Mouse (Mus musculus) small intestine, adult 2 months (tissue): ENCODE data around the gene Krt28. TPM values are rescaled to one million over a fixed set of nuclear protein-coding genes. Genes with fewer than 3 reads are reported as not detected.

Source experiments
- H3K27ac ChIP-seq: fragments of 200-500 bp; 2 replicates; pipeline ENCODE4 v1.5.1; 2012; ENCODE audit warnings: low read depth, low read length, control low read depth, inconsistent platforms; ENCODE audit not compliant: insufficient read depth
- H3K27me3 ChIP-seq: fragments of 200-500 bp; 2 replicates; pipeline ENCODE4 v1.6.1; 2012; ENCODE audit warnings: mild to moderate bottlenecking, moderate library complexity, low read length, inconsistent platforms; ENCODE audit not compliant: control insufficient read depth, insufficient read depth
- H3K36me3 ChIP-seq: fragments of 200-500 bp; 2 replicates; pipeline ENCODE4 v1.6.1; 2012; ENCODE audit warnings: mild to moderate bottlenecking, low read length, control low read depth, inconsistent platforms; ENCODE audit not compliant: control insufficient read depth, insufficient read depth
- H3K4me1 ChIP-seq: fragments of 200-500 bp; 2 replicates; pipeline ENCODE4 v1.6.1; 2012; ENCODE audit warnings: low read length, inconsistent platforms, mixed read lengths; ENCODE audit not compliant: control insufficient read depth, insufficient read depth, insufficient read length
- H3K4me3 ChIP-seq: fragments of 200-500 bp; 2 replicates; pipeline ENCODE4 v1.5.1; 2012; ENCODE audit warnings: low read depth, mild to moderate bottlenecking, control low read depth, inconsistent platforms, low read length, moderate library complexity
- CTCF ChIP-seq: fragments of 200-500 bp; IDR thresholded peaks from 2 replicates; pipeline ENCODE4 v1.5.1; 2012; ENCODE audit warnings: low read depth, mild to moderate bottlenecking, control low read depth, inconsistent platforms, low read length, moderate library complexity, mixed read lengths; ENCODE audit not compliant: insufficient replicate concordance, insufficient read length; ENCODE audit errors: extremely low read depth
- POLR2A ChIP-seq: fragments of 200-500 bp; IDR thresholded peaks from 2 replicates; pipeline ENCODE4 v1.6.1; 2012; ENCODE audit warnings: low read depth, mild to moderate bottlenecking, control low read depth, inconsistent platforms, low read length, moderate library complexity
- WGBS: fragments of 180-500 bp; shearing (Covaris S2); methylation state at CpG from one replicate; pipeline ENCODE4 v1.1.7; 2018; 5-methylcytosine and 5-hydroxymethylcytosine counted together
- polyA plus RNA-seq: library from polyadenylated mRNA; depleted of rRNA; stranded (reverse); fragments of >200 nt; gene quantifications from 2 replicates; pipeline ENCODE4 v1.2.3, GENCODE M21; 2012; rRNA removed

Gene Krt28
- polyA plus RNA-seq, 1 experiment: not detected

DNA sequence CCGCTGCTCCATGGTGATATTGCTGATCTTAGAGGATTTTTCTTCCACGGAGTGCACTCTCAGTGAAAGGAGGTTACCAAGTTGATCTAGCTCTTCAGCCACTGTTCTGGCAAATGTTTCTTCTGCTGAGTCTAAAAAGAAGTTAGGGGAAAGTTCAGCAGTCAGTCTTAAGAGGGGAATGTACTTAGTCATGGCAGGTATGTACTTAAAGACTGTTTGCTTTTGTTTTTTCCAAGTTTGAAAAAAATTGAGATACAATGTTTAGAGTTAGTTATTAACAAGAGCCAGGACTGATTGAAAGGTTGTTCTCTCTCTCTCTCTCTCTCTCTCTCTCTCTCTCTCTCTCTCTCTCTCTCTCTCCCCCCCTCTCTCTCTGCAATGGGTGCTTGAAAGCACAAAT lies 45.0 kb downstream of the Krt28 start:
- TF ChIP-seq POLR2A (no peak), CTCF (no peak)
- H3K27ac ChIP-seq: no peak overlapping the region
- H3K36me3 ChIP-seq: no peaks in the 10 kb centered on the region
- 44% methylated on average over 2 of the region's 2 CpGs for WGBS
- H3K27me3 ChIP-seq: 0 out of 2 replicates have a peak, but pooled peaks cover 3% of the 10 kb centered on the region
- no peak overlapping the region for H3K4me3 ChIP-seq
- H3K4me1 ChIP-seq: no peaks in the 10 kb centered on the region

DNA sequence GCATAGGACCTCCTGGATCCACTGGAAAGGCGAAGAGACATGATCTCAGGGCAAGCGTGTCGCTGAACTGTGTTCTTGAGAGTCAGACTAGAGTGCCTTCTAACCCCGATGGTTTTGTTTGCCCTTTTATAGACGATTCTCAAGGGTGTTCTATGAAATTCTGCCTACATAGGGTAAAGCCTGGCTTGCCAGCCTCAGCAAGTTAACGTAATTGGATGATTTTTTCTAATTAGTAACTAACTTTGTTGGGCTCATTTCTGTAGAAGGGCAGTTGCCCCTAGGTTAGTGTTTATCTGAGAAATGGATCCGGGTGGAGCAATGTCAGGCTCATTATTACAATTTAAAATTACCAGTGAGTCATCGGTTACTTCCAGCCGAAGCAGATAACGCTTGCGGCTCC lies 51.9 kb downstream of the Krt28 start, which contains the start of gene Krt25:
TSS of gene Krt25 (minus strand) at position 101 of the 400 bp plus-strand sequence.
- no peak within 1 kb of the TSS for H3K4me3 ChIP-seq
- no peaks in the 10 kb centered on the region for H3K4me1 ChIP-seq
- 82% methylated on average over 11 of the region's 11 CpGs for WGBS
- no peak within 1 kb of the TSS for H3K27ac ChIP-seq
- peaks cover 2% of the 10 kb centered on the region for H3K27me3 ChIP-seq
- no peak for TF ChIP-seq POLR2A
- no peaks in the 10 kb centered on the region for H3K36me3 ChIP-seq

DNA sequence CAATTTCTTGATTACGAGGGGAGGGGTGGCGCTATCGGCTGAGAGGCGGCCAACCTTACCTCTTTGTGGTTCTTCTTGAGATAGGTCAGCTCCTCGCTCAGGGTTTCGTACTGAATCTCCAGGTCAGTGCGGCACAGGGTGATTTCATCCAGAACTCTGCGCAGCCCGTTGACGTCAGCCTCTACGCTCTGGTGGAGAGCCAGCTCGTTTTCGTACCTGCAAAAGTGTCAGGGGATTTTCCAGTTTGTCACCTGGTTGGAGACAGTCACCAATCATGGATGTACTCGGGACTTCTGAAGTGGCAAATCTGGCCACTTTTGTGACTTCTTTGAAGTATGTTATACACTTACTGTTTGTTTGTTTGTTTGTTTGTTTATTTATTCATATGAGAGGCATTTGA lies 53.6 kb downstream of the Krt28 start:
- TF ChIP-seq CTCF (no peak), POLR2A (no peak)

DNA sequence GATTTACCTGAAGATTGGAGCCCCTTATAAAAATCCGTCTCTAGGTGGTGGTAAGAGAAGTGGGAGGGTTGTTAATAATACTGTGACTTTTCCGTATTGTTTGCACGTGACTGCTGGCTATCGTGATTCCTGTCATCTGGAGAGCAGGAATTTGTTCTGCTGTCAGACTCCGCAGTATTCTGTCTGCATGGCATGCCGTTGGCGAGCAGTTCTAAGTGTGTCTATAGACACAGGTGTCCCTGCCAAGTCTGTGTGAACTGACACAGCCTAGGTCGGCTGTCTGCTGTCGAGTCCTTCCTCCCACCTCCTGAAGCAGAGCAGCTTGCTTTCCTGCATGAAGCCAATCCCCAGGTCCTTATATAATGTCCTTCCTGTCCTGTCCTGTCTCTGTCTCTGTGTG lies 55.6 kb downstream of the Krt28 start:
- WGBS: 21% methylated on average over 9 of the region's 9 CpGs
- no peaks in the 10 kb centered on the region for H3K4me1 ChIP-seq
- peaks cover 2% of the 10 kb centered on the region for H3K27me3 ChIP-seq
- TF ChIP-seq POLR2A: no peak
- TF ChIP-seq CTCF: no peak
- no peaks in the 10 kb centered on the region for H3K36me3 ChIP-seq
- H3K27ac ChIP-seq: no peak overlapping the region
- H3K4me3 ChIP-seq: no peak overlapping the region

More for the DNA sequence above, 53.6 kb downstream of the Krt28 start:
- H3K36me3 ChIP-seq: no peaks in the 10 kb centered on the region
- no peak overlapping the region for H3K4me3 ChIP-seq
- H3K27me3 ChIP-seq: peaks cover 2% of the 10 kb centered on the region
- 84% methylated on average over 14 of the region's 14 CpGs for WGBS
- no peaks in the 10 kb centered on the region for H3K4me1 ChIP-seq
- no peak overlapping the region for H3K27ac ChIP-seq

DNA sequence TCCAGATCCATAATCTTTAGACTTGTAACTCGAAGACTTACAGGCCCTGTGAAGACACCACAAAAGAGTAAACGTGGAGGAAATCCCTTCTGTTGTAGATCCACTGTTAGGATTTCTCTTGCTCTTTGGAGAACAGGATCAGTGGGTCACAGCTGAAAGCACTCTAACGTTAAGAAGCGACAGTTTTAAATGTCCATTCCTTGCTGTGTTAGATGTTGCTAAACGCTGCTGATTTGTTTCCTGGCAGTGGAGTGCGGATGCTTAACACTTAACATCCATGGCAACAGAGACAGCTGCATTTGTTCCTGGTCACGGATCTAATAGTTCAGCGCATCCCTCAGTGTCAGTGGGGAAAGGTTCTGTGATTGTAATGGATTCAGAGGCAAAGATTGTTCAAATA lies 58.2 kb downstream of the Krt28 start:
- 67% methylated on average over 8 of the region's 8 CpGs for WGBS

More for the DNA sequence above, 58.2 kb downstream of the Krt28 start:
- H3K4me3 ChIP-seq: no peak overlapping the region
- H3K27ac ChIP-seq: no peak overlapping the region
- TF ChIP-seq POLR2A: no peak
- TF ChIP-seq CTCF: no peak
- peaks cover 2% of the 10 kb centered on the region for H3K27me3 ChIP-seq
- no peaks in the 10 kb centered on the region for H3K36me3 ChIP-seq
- H3K4me1 ChIP-seq: no peaks in the 10 kb centered on the region

Other genes with a start within 250 kb of the Krt28 start
- gene Ccr7, start 219.8 kb downstream of the Krt28 start, polyA plus RNA-seq: 2.5 and 4.1 TPM in 2 replicates
- gene Smarce1, start 143.9 kb downstream of the Krt28 start, polyA plus RNA-seq: 4.0 and 6.9 TPM in 2 replicates
- 0.13 and 0.20 TPM in 2 replicates for gene Krt222, start 130.8 kb downstream of the Krt28 start, polyA plus RNA-seq
- not detected in 2 replicates for gene Krt24, start 89.6 kb downstream of the Krt28 start, polyA plus RNA-seq
- gene Krt25, start 52.0 kb downstream of the Krt28 start, polyA plus RNA-seq: not detected in 2 replicates
- not detected in 2 replicates for gene Krt26, start 36.9 kb downstream of the Krt28 start, polyA plus RNA-seq
- gene Krt27, start 23.8 kb downstream of the Krt28 start, polyA plus RNA-seq: not detected in 2 replicates
- 0.15 and 0.18 TPM in 2 replicates for gene Krt10, start 14.5 kb upstream of the Krt28 start, polyA plus RNA-seq
- gene Krt12, start 47.4 kb upstream of the Krt28 start, polyA plus RNA-seq: 0.48 and 9.5 TPM in 2 replicates
- 292 and 951 TPM in 2 replicates for gene Krt20, start 63.2 kb upstream of the Krt28 start, polyA plus RNA-seq
- gene Krt23, start 118.2 kb upstream of the Krt28 start, polyA plus RNA-seq: 4.4 and 7.4 TPM in 2 replicates
- not detected in 2 replicates for gene Krt39, start 146.4 kb upstream of the Krt28 start, polyA plus RNA-seq
- not detected in 2 replicates for gene Krt40, start 168.3 kb upstream of the Krt28 start, polyA plus RNA-seq
- gene Krtap3-3, start 176.0 kb upstream of the Krt28 start, polyA plus RNA-seq: not detected in 2 replicates
- not detected in 2 replicates for gene Krtap3-2, start 181.9 kb upstream of the Krt28 start, polyA plus RNA-seq
- not detected in 2 replicates for gene Gm11939, start 184.6 kb upstream of the Krt28 start, polyA plus RNA-seq
- gene Krtap3-1, start 191.7 kb upstream of the Krt28 start, polyA plus RNA-seq: 0.47 and 2.7 TPM in 2 replicates
- not detected in 2 replicates for gene Krtap1-5, start 206.1 kb upstream of the Krt28 start, polyA plus RNA-seq
- not detected in 2 replicates for gene Krtap1-4, start 208.8 kb upstream of the Krt28 start, polyA plus RNA-seq
- not detected in 2 replicates for gene Krtap1-3, start 216.4 kb upstream of the Krt28 start, polyA plus RNA-seq
- not detected in 2 replicates for gene Krtap9-3, start 223.2 kb upstream of the Krt28 start, polyA plus RNA-seq
- gene Gm11938, start 228.4 kb upstream of the Krt28 start, polyA plus RNA-seq: 1.3 TPM in 1 of 2 replicates, not detected in the other
- not detected in 2 replicates for gene Gm11937, start 235.3 kb upstream of the Krt28 start, polyA plus RNA-seq
- 0.29 and 1.9 TPM in 2 replicates for gene Krtap2-4, start 239.9 kb upstream of the Krt28 start, polyA plus RNA-seq
- gene Gm11562, start 245.5 kb upstream of the Krt28 start, polyA plus RNA-seq: 1.9 TPM in 1 of 2 replicates, not detected in the other